Mouse (Mus musculus) heart, embryonic 15.5 days (tissue): Measurements from ENCODE around the gene Map3k14. TPM values are rescaled to one million over a fixed set of nuclear protein-coding genes. Genes with fewer than 3 reads are reported as not detected.

Source experiments
- ATAC-seq: fragments of 200-750 bp; cut with Nextera tagmentation; replicated peaks from 2 replicates; pipeline ENCODE4 v1.8.0; 2017; ENCODE audit warnings: low read depth, moderate TSS enrichment; ENCODE audit not compliant: insufficient number of reproducible peaks, insufficient read depth, low FRiP score
- H3K27ac ChIP-seq: fragments of 300-500 bp; sonication (generic); 2 replicates; pipeline ENCODE4 v1.5.1; 2015; ENCODE audit warnings: mild to moderate bottlenecking, inconsistent platforms
- H3K27me3 ChIP-seq: fragments of 300-500 bp; sonication (generic); 2 replicates; pipeline ENCODE4 v1.6.1; 2015; ENCODE audit warnings: inconsistent platforms
- H3K36me3 ChIP-seq: fragments of 300-500 bp; sonication (generic); 2 replicates; pipeline ENCODE4 v1.6.1; 2015; ENCODE audit warnings: mild to moderate bottlenecking, inconsistent platforms
- H3K4me1 ChIP-seq: fragments of 300-500 bp; sonication (generic); replicated peaks from 2 replicates; pipeline ENCODE4 v1.6.1; 2015; ENCODE audit warnings: inconsistent platforms
- H3K4me2 ChIP-seq: fragments of 300-500 bp; sonication (generic); 2 replicates; pipeline ENCODE4 v1.6.1; 2015; ENCODE audit warnings: inconsistent platforms, mild to moderate bottlenecking, moderate library complexity
- H3K4me3 ChIP-seq: fragments of 300-500 bp; sonication (generic); 2 replicates; pipeline ENCODE4 v1.5.1; 2015; ENCODE audit warnings: mild to moderate bottlenecking, inconsistent platforms
- H3K9ac ChIP-seq: fragments of 300-500 bp; sonication (generic); 2 replicates; pipeline ENCODE4 v1.6.1; 2015; ENCODE audit warnings: mild to moderate bottlenecking, inconsistent platforms
- H3K9me3 ChIP-seq: fragments of 300-500 bp; sonication (generic); replicated peaks from 2 replicates; pipeline ENCODE4 v1.6.1; 2016; ENCODE audit warnings: inconsistent platforms
- WGBS: fragments of 180-500 bp; shearing (Covaris S2); methylation state at CpG from one replicate; pipeline ENCODE4 v1.1.7; 2015; ENCODE audit warnings: mixed read lengths; 5-methylcytosine and 5-hydroxymethylcytosine counted together
- polyA plus RNA-seq: library from polyadenylated mRNA; unstranded; fragments of >200 nt; fragmentation: Nextera tagmentation; extraction: Ambion mirVana; gene quantifications from 2 replicates; pipeline ENCODE4 v1.2.1, GENCODE M21; 2015

Gene Map3k14
- polyA plus RNA-seq, 1 experiment from 2014 or later: 1.8 TPM

DNA sequence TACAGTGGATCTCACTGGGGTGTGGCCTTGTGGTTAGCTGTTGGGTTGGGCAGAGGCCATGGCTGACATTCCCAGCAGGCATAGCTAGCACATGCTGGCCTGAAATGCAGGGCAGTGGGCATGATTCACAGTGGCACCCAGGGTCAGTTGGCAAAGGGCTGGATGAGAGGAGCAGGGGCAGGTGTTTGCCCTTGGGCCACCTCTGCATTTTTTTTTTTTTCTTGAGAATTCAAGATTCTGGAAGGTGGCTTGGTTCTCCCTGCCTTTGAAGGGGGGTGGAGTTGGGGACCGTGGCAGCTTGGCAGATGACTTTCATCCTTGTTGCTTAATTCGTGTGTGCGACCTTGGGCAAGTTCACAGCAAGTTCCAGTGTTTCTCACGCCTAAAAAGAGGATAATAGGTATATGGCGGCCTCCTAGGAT, 92.8 kb downstream of the Map3k14 start:
- H3K27me3 ChIP-seq: peaks cover 24% of the 10 kb centered on the region
- H3K4me3 ChIP-seq: no peak overlapping the region
- H3K36me3 ChIP-seq: no peaks in the 10 kb centered on the region
- peaks cover 48% of the 10 kb centered on the region for H3K4me1 ChIP-seq
- H3K9me3 ChIP-seq: no peaks in the 10 kb centered on the region
- no peak overlapping the region for H3K4me2 ChIP-seq
- no peak for ATAC-seq
- no peak overlapping the region for H3K9ac ChIP-seq
- peak overlapping the region; percentile 14; the same call in 1 of the 2 replicates for H3K27ac ChIP-seq
- WGBS: 77% methylated on average over 5 of the region's 5 CpGs

DNA sequence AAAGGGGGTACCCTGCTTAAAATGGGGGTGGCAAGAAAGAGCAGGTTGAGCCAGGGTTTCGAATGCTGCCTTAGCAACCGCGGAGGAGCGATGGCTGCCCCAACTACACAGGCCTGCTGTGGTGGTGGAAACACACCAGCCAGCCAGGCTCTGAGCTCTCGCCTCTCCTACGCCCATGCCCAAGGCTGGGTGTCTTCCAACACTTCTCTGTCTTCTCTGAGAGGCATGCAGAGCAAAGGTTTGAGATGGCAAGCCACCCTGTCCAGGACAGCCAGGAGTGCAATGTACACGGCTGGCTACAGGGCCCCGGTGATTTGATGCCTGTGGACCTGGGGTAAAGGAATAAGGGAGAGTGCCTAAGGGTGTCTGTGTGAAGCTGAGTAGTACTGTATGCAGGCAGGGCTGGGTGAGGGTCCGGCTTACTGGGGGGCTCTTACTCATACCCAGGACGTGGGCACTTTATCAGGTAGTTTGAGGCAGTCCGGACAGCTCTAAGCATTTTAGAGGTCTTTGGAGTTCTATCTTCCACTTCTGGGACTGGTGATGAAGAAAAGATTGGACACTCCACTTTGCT, 93.4 kb downstream of the Map3k14 start:
- H3K4me3 ChIP-seq: no peak overlapping the region
- H3K4me2 ChIP-seq: no peak overlapping the region
- peaks cover 48% of the 10 kb centered on the region for H3K4me1 ChIP-seq
- 87% methylated on average over 11 of the region's 11 CpGs for WGBS
- no peaks in the 10 kb centered on the region for H3K9me3 ChIP-seq
- no peak overlapping the region for H3K9ac ChIP-seq
- H3K27ac ChIP-seq: no peak overlapping the region; the same call in 1 of the 2 replicates
- H3K36me3 ChIP-seq: no peaks in the 10 kb centered on the region
- no peak for ATAC-seq
- H3K27me3 ChIP-seq: peaks cover 30% of the 10 kb centered on the region

DNA sequence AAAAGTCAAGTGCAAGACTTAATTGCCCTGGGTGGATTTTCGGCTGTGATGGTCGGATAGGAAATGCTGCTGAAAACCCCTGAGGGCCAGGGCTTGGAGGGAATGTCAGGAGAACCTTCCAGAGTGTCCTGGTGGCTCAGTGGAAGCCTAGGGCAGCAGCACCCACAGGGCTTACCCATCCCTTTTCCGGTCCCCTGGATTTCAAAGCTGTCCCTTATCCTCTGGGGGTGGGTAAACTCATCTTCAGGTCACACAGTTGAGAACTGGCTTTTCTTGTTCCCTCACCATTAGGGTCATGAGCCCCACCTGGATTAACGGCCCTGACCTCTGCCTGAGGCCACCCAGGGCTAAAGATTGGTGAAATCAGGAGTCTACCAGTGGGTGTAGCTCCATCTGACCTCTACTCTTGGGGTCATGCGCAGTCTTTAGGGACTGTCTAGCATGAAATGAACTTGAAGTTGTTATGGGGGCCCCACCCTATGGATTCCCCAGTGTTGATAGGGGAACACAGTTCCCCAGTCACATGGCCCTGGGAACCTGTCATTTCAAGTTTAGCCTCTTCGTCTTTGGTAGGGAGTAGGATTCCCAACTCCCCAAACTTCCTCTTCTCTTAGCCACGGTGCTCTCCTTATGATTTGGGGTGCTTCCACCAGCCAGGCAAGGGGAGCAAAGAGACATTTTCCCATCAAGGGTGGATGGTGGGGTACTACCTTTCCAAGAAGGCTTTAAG, 94.1 kb downstream of the Map3k14 start:
- ATAC-seq: no peak
- Histone ChIP-seq H3K4me2 (peak overlapping the region; percentile 96; the same call in 1 of the 2 replicates), H3K4me3 (no peak overlapping the region), H3K4me1 (peaks cover 46% of the 10 kb centered on the region), H3K9ac (no peak overlapping the region), H3K36me3 (no peaks in the 10 kb centered on the region), H3K9me3 (no peaks in the 10 kb centered on the region), H3K27me3 (peaks cover 31% of the 10 kb centered on the region), H3K27ac (no peak overlapping the region)
- WGBS: 84% methylated on average over 7 of the region's 7 CpGs

DNA sequence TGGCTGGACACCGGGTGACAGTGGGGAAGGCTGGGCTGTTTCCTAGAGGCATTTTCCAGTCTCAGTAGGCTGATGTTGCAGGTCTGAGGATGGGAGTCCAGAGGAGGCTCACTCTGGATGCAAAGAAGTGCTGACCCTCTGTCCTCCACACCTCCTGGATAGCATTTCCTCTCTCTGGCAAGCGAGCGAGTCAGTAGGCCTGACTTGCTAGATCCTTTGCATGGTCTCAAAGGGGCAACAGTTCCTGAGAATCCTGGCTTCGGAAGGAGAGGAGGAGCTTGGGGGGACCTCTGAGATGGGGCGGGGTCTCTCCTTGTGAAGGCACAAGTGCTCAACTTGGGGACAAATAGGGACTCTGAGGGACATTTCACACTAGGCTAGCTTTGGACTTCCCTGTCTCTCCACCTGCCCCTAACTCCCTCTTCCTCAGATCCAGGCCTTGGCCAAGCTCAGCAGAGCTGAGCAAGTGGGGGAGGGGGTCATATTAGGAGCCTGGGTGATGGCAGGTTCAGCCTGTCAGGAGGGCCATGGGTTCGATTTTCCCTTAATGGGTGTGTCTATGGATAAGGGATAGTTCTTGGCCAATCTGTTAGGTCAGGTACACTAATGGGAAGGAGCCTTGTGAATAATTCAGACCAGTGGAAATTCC, 94.8 kb downstream of the Map3k14 start:
- H3K9me3 ChIP-seq: no peaks in the 10 kb centered on the region
- H3K4me1 ChIP-seq: peaks cover 40% of the 10 kb centered on the region
- H3K4me3 ChIP-seq: peak overlapping the region; percentile 65; the same call in 1 of the 2 replicates
- WGBS: 56% methylated on average over 6 of the region's 6 CpGs
- no peaks in the 10 kb centered on the region for H3K36me3 ChIP-seq
- H3K4me2 ChIP-seq: peak overlapping the region; percentile 96
- H3K27me3 ChIP-seq: peaks cover 31% of the 10 kb centered on the region
- no peak overlapping the region for H3K9ac ChIP-seq
- H3K27ac ChIP-seq: no peak overlapping the region; the same call in 1 of the 2 replicates
- ATAC-seq: no peak

DNA sequence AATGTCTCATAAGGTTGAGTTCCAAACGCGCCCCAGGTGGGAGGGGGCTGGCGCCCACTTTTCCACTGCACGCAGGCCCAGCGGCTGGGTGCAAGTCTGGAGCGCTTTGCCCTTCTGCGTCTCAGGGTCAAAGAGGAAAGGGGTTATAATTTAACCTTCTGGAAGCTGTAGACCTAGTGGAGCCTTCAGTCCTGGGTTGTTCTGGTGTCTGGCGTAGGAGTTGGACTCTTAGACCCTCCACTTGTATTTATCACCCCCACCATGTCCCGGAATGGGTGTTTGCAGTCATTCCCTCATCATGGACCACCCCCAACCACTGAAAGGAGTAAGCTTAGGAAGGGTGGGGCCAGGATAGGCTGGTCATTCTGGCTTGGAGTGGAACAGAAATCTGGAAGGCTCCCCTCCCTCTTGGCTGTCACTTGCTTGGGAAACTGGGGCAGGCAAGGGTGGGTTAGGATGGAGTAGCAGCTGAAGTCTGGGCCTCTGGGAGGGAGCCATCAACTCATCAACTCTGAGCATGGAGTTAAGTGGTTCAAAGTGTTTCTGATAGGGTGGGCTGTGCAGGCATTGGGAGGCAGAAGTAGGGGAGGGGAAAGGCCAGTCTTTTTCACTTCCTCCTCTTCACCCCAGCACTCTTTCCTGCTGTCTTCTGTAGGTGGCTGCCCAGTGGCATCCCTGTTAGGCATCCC, 95.4 kb downstream of the Map3k14 start:
- H3K36me3 ChIP-seq: no peaks in the 10 kb centered on the region
- H3K4me3 ChIP-seq: peak overlapping the region; percentile 65
- H3K9me3 ChIP-seq: no peaks in the 10 kb centered on the region
- peaks cover 33% of the 10 kb centered on the region for H3K4me1 ChIP-seq
- H3K4me2 ChIP-seq: peak overlapping the region; percentile 96
- peak overlapping the region; percentile 72; the same call in 1 of the 2 replicates for H3K9ac ChIP-seq
- peaks cover 31% of the 10 kb centered on the region for H3K27me3 ChIP-seq
- WGBS: 46% methylated on average over 9 of the region's 9 CpGs
- no peak for ATAC-seq
- H3K27ac ChIP-seq: no peak overlapping the region; the same call in 1 of the 2 replicates

DNA sequence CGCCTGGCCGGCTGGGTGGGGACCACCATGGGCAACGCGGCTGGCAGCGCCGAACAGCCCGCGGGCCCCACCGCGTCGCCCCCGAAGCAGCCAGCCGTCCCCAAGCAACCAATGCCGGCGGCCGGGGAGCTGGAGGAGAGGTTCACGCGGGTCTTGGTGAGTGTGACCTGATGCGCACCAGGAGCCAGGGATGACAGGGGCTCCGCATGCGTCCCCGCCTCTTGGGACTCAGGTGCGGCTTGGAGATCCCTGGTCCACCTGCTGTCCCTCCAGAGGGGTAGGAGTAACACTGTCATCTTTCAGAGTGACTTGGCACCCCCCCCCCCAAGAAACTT, 96.0 kb downstream of the Map3k14 start:
- no peak for ATAC-seq
- H3K4me3 ChIP-seq: peak overlapping the region; percentile 65
- H3K9ac ChIP-seq: peak overlapping the region; percentile 72
- H3K9me3 ChIP-seq: no peaks in the 10 kb centered on the region
- peak overlapping the region; percentile 39; the same call in 1 of the 2 replicates for H3K27ac ChIP-seq
- 3% methylated on average over 23 of the region's 23 CpGs for WGBS
- H3K27me3 ChIP-seq: peaks cover 31% of the 10 kb centered on the region
- no peaks in the 10 kb centered on the region for H3K36me3 ChIP-seq
- H3K4me1 ChIP-seq: peaks cover 28% of the 10 kb centered on the region
- H3K4me2 ChIP-seq: peak overlapping the region; percentile 96

DNA sequence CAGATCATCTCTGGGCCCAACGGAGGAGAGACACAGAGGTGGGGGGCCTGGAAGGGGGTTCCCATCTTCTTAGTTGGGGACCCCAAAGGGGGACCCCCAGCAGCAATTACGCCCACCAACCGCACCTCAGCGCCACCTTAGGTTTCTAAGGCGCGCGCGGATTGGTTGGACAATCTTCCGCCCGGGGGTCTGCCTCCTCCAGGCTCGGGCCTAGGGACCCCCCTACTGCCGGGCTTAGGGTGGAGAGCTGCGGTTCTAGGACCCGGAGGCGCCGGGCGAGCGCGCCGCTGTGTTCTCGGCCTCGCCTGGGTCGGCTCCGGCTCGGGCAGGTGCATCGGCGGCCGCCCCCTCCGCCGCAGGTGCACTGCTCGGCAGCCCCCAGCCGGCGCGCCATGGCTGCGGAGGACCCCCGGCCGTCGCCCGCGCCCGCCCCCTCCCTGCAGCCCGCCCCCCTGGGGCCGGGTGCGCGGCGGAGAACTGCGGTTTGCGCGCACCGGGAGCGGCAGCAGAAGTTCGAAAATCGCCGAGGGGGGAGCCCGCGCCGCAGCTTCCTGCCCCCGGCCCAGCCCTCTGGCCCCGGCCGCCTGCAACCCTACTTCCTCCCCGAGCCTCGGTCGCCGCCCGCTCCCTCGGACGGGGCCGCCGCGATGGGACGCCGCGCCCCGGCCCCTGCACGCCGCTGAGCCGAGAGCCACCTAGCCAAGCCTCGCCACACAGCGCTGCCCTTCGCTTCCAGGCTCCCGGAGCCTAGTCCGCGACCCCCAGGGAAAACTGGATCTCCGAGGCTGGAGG, 96.6 kb downstream of the Map3k14 start, which contains the start of gene Fmnl1:
Gene Fmnl1 (plus strand): TSS at position 614 of the 792 bp plus-strand sequence.
- Histone ChIP-seq H3K27me3 (peaks cover 31% of the 10 kb centered on the region), H3K9ac (peak within 1 kb of the TSS; percentile 72), H3K4me3 (peak within 1 kb of the TSS; percentile 65), H3K4me1 (peaks cover 28% of the 10 kb centered on the region), H3K36me3 (no peaks in the 10 kb centered on the region), H3K4me2 (peak within 1 kb of the TSS; percentile 96), H3K27ac (peak within 1 kb of the TSS; percentile 39; the same call in 1 of the 2 replicates), H3K9me3 (no peaks in the 10 kb centered on the region)
- ATAC-seq: no peak
- 2% methylated on average over 59 of the region's 84 CpGs for WGBS

DNA sequence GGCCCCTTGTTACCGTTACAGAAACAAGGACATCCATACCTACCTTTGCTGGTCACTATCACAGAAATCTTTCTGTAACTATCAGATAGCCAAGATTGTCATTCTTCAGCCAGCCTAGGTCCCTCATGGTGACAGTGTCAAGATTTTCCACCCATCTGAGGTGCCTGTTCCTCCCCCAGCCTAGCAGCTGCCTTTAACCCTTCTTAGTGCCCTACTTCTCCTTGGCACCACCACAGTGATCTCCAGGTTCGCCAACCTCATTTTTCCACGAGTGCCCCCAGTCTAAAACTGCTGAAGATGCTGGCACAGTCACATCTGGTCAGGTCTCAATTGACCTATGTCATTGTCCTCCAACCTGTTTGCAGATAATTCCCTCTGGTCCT, 97.2 kb downstream of the Map3k14 start:
- 56% methylated on average over 3 of the region's 3 CpGs for WGBS
- no peak overlapping the region for H3K9ac ChIP-seq
- H3K27me3 ChIP-seq: peaks cover 31% of the 10 kb centered on the region

More for the DNA sequence above, 97.2 kb downstream of the Map3k14 start:
- Histone ChIP-seq H3K4me1 (peaks cover 27% of the 10 kb centered on the region), H3K36me3 (no peaks in the 10 kb centered on the region), H3K4me2 (peak overlapping the region; percentile 96), H3K27ac (no peak overlapping the region), H3K4me3 (peak overlapping the region; percentile 65), H3K9me3 (no peaks in the 10 kb centered on the region)
- no peak for ATAC-seq
